Mouse (Mus musculus): ENCODE measurements at regions not wholly inside any gene's neighbourhood (a gene's known extent, or its start where the extent isn't known, plus 50 kb on each side); places are given as distances from the start of the nearest gene placed in this dataset.
A peak's percentile ranks its signal among the peaks of the same experiment; 100 is the strongest.

DNA sequence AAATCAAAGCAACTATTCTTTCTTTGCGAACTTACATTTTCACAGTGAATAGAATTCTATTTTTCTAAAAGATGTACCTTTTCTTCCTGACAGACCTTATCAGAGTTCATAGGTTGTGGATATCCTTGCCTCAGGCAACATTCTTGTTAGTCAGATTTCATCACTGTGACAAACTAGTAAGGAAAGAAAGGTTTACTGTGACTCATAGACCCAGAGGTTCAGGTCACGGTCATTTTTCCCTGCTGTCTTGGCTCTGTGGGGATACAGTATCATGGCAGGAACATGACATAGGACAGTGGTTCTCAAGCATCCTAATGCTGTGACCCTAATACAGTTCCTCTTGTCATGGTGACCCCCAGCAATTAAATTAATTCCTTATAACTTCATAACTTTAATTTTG is 78.4 kb upstream of the Akt3 start:
- ATAC-seq (ENCODE audit: poor library complexity, severe bottlenecking): no peak

- no peak for ATAC-seq (ENCODE audit: poor library complexity, severe bottlenecking)
Observed at GRCm38 (mm10) chr1:177335961-177336360, 78.0 kb upstream of the Akt3 start.

- ATAC-seq (ENCODE audit: poor library complexity, severe bottlenecking): no peak
Observed at GRCm38 (mm10) chr1:177323366-177323765, 65.4 kb upstream of the Akt3 start.

DNA sequence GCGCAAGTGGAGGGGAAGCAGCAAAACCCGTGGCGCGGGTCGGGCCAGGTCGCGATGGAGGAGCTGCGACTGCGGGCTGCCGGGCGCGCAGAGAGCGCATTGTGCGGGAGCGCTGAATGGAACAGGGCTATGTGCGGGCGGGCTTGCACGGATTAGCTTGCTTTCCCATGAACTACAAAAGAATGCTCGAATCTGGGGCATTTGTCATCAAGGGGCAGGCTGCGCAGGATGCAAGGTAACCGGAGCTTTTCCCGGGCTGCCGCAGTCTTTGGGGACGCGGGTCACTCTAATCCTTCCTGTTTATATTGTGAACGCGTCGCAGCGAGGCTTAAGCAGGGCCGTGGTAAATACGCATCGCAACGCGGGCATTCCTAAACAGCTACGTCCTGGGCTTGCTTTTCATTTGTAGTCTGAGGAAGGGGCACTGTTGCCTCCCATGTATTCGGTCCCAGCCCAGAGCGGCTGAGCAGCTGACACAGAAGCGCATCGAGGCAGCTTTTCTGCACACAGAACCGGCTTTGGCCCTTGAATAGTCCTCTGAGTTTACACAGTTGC is 64.8 kb upstream of the Akt3 start:
- ATAC-seq (ENCODE audit: poor library complexity, severe bottlenecking): peak; percentile 52

DNA sequence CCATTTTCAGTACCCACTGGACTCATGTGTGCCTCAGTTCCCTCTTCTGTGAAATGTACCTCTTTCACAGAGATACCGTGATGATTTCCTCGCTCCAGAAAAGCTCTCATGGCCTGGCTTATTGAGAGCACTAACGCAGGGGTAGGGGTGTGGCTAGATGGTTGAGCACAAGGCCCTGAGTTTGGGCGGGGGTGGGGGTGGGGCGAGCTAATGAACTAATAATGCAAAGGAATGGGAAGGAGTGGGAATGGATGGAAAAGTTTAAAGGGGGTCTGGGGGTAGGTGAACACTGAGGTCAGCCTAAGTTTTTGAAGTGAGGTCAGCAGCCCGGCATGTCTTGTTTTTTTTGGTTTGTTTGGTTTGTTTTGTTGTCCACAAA is 64.3 kb upstream of the Akt3 start:
- ATAC-seq (ENCODE audit: poor library complexity, severe bottlenecking): no peak

GRCm38 (mm10) chr1:177321655-177322306 is 63.8 kb upstream of the Akt3 start:
- ATAC-seq (ENCODE audit: poor library complexity, severe bottlenecking): no peak

- no peak for ATAC-seq (ENCODE audit: poor library complexity, severe bottlenecking)
Observed at GRCm38 (mm10) chr1:177308213-177308872, 50.3 kb upstream of the Akt3 start.

Measured in megakaryocyte, adult 5-6 weeks (primary cell).